Mouse (Mus musculus): ENCODE results near the gene Ptprn2.

- no peak for TF ChIP-seq CTCF (IDR thresholded peaks at IDR 0.05; ENCODE audit: borderline replicate concordance, insufficient read depth, low read depth, low read length)
- TF ChIP-seq POLR2A (IDR thresholded peaks at IDR 0.05; ENCODE audit: borderline replicate concordance, insufficient read depth, low read length), result no peak
Observed at GRCm38 (mm10) chr12:117016753-117017595, 531.5 kb downstream of the Ptprn2 start.
